Mouse (Mus musculus) G1E (cell line): ENCODE results near the gene Zmynd12.

ENCODE experiments used
- CTCF ChIP-seq: IDR thresholded peaks from 2 replicates; pipeline ENCODE4 v1.5.1; 2012; ENCODE audit warnings: low read depth, low read length, inconsistent platforms, mixed read lengths
- GATA1 ChIP-seq: IDR thresholded peaks from 2 replicates; pipeline ENCODE4 v1.6.1; 2012; ENCODE audit warnings: borderline replicate concordance, low read length, inconsistent platforms, mixed read lengths
- GATA2 ChIP-seq: IDR thresholded peaks from 2 replicates; pipeline ENCODE4 v1.6.1; 2012; ENCODE audit warnings: low read depth, low read length, inconsistent platforms, borderline replicate concordance
- POLR2AphosphoS5 ChIP-seq: IDR thresholded peaks from 2 replicates; pipeline ENCODE4 v1.6.1; 2012; ENCODE audit warnings: low read depth, low read length, inconsistent platforms; ENCODE audit not compliant: insufficient replicate concordance
- TAL1 ChIP-seq: conservative IDR thresholded peaks from 2 replicates; pipeline ENCODE4 v1.6.1; 2012; ENCODE audit warnings: low read depth, low read length, inconsistent platforms, mixed read lengths

GRCm38 (mm10) chr4:119427680-119428079 lies 5.1 kb downstream of the Zmynd12 start:
- TF ChIP-seq CTCF (no peak), POLR2AphosphoS5 (no peak), TAL1 (no peak), GATA1 (no peak), GATA2 (no peak)
